Mouse (Mus musculus) urinary bladder, postnatal 4 days (tissue): ENCODE results near the gene Ttc30a2.
"Not testable (repeated sequence)": the region's sequence is repeated elsewhere in the genome, so short reads cannot be mapped to it uniquely, and the experiment has no call there.

ENCODE experiments used
- DNase-seq, 2 experiments: peaks; one replicate each; pipeline ENCODE4 v3.0.0; 2021 to 2022; ENCODE audit warnings: low spot score in 2 of 2

The Ttc30a2 gene

DNA sequence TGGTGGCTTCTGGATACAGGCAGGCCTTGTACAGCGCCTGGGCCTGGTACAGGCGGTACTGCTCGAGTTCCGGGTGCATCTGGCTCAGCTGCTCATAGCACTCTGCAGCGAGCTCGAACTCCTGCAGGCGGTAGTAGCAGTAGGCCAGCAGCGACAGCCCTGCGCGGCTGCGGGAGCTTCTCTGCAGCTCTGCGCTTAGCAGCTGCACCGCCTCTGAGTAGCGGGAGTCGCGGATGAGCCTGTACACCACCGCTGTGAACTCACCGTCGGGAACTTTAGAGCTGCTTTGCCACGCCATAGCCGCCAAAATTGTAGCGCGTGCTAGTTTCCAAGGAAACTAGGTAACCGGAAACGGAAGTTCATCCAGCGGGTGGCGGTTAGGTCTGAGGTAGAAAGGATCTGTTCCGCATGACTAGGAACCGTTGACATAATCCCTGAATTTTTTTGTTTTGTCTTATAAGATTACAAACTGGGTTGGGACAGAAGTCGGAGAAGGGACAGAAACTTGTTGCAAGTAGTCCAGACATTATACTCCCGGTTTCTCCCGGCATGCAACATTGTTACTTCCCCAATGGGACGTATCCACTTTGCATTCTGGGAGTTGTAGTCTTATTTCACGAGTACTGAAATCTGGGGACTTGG is 3.6 kb upstream of the Ttc30a2 start, which contains the start of gene Ttc30a1:
TSS of gene Ttc30a1 (minus strand) at position 528 of the 642 bp plus-strand sequence.
- DNase-seq = peak in 1 of 2 experiments; percentile 65

DNA sequence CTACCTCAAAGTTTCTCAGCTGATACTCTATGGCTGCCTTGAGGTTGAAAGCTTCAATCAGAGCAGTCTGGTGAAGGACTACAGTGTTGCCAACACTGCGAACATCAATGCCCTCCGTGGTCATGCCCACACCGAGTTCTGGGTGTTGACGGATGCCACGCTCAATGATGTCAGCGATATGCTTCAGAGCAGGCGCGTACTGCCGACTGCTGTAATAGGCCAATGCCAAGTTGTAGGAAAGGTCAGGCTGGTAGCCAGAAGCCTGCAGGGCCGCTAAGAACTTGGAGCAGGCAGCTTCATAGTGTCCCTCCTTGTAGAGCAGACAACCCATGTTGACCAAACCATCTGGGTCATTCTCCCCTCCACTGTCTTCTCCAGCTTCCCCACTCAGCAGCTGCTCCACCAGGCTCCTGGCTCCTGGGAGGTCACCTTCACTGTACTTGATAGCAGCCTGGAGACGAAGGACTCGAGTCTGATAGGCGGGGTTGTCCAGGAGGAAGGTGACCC is 3.0 kb upstream of the Ttc30a2 start:
- DNase-seq = not testable (repeated sequence)

DNA sequence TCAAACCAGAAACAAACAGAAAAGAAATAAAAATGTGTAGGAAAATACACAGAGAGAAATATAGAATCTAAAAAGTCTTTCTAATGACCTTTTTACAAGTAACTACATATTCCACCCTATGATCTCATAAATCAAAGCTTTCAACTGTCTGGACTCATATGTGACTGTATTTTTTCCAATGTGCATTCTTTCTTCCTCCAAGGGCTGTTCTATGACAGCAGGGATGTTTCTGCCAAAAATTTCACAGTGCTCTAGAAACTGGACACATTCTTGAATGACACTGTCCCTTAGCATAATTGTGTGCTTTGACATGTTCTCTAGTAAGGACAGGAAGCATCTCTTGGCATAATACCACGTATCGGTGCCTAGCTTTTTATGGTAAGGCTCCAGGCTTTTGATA is 1.9 kb downstream of the Ttc30a2 start:
- not testable (repeated sequence) for DNase-seq

GRCm38 (mm10) chr2:75974131-75974530 is 3.8 kb downstream of the Ttc30a2 start:
- DNase-seq = no peak

DNA sequence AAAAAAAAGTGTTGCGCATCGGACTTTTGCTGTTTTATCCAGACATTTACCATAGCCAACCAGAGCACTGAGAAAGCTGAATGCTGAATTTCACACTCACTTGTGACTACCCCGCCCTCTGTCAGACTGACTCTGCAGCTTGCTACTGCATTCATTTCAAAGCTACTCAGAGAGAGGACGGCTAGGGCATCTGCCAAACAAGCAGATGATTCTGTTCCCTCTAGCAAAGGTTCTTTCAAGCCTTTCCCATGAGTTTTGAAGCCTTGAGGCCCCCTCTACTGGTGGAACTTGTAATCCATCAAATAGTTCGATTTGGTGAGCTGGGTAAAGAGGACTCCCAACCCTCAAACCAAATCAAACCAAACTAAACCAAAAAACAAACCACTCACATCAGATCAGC is 13.0 kb downstream of the Ttc30a2 start:
- no peak for DNase-seq

DNA sequence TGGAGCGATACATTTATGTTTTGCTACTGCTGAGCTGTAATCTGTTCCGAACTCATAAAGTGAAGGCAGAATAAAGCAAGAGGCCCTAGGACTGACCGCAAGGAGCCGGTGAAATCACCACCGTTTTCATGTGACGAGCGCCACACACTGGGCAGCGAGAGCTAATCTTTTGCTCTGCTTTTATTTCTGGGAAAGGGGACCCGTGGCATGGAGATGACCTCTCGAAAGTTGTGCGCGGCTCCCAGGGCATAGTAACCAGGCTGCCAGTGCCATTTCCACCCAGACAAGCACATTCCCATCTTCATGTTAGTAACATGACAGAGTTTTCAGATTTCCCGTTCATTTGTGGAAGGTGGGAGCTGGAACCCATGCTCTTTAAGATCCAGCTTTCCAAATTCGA is 13.5 kb downstream of the Ttc30a2 start:
- DNase-seq = peak; percentile 58 to 70

DNA sequence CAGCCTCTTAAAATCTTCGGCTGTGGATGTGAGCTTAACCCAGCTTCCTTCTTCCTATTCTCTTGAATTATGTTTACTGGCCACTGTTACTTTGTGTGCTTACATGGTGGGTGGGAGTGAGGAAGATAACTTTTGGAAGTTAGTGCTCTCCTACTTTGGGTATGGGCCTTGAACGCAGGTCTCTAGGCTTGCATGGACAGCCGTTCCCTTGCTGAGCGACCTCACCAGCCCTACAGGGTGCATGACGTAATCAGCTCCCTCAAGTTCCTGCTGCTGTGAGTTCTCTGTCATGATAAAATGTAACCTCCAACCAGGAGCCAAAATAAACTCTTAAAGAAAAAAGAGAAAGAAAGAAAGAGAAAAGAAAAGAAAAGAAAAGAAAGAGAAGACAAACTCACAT is 13.9 kb downstream of the Ttc30a2 start:
- DNase-seq = no peak

- no peak for DNase-seq
These were observed 14.6 kb downstream of the Ttc30a2 start for GRCm38 (mm10) chr2:75963211-75963840.

- DNase-seq = no peak
These were observed 17.3 kb downstream of the Ttc30a2 start for GRCm38 (mm10) chr2:75960366-75961330.

DNA sequence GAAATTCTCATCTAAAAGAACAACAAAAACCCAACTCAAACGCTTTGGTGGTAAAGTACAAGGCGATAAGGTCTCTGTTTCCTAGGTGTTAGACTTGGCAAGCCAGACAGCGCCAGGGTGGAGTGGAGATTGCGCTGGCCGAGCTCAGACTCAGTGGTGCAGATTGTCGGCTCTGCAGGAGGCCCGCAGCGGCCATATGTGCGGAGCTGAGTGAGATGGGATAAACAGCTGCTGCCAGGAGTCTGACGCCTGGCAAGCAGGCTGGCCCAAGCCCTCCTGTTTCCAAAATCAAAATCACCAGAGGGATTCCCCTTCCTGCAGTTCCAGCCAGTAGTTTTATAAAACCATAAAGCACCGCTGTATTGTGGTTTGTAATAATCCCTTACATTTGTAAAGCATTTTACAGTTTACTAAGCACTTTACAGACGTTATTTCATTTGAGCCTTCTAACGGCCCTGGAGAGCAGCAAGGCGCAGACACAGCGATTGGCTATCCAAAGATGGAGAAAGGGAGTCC is 18.1 kb downstream of the Ttc30a2 start:
- DNase-seq = no peak

- DNase-seq = no peak
These were observed 18.7 kb downstream of the Ttc30a2 start for GRCm38 (mm10) chr2:75959183-75959849.

DNA sequence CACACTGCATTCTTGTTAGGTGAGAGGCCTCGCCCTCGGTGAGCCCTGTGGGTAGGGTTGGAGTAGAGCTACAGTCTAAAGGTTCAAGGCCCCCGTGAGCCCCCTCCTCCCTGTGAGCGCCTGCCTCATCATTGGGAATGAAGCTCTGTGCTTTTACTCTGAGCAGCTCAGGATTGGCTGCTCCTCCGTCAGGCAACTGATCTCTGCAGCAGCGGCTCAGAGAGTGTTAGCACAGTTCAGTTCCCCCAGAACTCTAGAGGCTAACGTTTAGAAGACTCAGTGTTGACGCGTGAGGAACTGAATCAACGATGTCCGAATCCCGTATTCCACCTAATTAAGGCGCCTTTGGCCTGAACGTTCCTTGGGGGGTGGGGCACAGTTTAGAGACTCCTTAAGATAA is 22.3 kb downstream of the Ttc30a2 start:
- DNase-seq = no peak

- no peak for DNase-seq
These were observed 24.6 kb downstream of the Ttc30a2 start for GRCm38 (mm10) chr2:75953320-75953719.

DNA sequence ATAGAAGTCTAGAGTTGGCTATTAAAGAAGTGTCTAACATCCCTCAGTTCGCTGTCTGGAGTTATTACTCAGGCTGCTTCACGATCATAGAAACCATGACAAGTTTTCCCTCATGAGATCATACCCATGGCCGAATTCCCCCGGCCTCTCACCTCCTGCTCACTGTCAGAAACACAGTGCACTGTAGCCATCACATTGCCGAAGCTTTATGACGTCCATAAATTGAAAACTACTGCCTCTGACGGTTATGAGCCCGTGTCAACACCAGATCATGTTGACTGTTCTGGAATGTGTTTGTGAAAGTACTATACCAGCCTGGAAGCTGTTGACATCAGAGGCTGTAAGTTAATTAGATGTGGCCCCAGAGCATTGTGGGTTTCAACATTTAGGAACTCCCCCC is 27.3 kb downstream of the Ttc30a2 start:
- no peak for DNase-seq

DNA sequence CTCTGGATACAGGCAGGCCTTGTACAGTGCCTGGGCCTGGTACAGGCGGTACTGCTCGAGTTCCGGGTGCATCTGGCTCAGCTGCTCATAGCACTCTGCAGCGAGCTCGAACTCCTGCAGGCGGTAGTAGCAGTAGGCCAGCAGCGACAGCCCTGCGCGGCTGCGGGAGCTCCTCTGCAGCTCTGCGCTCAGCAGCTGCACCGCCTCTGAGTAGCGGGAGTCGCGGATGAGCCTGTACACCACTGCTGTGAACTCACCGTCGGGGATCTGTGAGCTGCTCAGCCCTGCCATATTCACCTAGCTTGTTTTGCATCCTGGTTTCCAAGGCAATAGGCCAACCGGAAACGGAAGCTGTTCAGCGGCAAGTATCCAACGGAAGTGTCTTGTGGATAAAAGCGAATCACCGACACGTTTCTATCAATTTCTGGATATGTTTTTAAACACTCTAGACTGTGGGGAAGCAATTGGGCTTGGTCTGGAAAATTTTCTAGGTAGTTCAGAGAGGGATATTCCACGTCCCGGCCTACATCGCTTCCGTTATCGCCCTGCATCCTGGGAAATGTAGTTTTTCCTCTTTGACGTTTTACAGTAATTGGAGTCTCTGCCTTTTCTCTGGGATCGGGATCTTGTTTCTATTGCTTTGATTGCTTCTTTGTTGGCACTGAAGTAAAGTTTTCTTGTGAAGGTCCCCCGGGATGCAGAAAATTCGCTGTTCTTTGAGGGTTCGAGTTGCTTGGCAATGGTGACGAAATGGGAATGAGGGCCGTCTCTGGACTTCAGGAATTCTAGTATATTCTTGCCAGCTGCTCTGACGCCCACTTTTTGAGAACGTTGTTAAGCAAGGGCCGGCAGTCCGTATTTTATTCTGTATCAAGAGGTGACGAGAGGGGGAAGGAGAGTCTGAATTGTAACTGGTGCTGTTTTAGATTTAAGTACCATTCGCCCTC is 39.6 kb downstream of the Ttc30a2 start, which contains the start of gene Ttc30b:
TSS of gene Ttc30b (minus strand) at position 469 of the 947 bp plus-strand sequence.
- DNase-seq = peak; percentile 65 to 77

GRCm38 (mm10) chr2:75937520-75938116 is 40.4 kb downstream of the Ttc30a2 start:
- DNase-seq = not testable (repeated sequence)

GRCm38 (mm10) chr2:75936685-75937084 is 41.3 kb downstream of the Ttc30a2 start:
- DNase-seq = not testable (repeated sequence)

DNA sequence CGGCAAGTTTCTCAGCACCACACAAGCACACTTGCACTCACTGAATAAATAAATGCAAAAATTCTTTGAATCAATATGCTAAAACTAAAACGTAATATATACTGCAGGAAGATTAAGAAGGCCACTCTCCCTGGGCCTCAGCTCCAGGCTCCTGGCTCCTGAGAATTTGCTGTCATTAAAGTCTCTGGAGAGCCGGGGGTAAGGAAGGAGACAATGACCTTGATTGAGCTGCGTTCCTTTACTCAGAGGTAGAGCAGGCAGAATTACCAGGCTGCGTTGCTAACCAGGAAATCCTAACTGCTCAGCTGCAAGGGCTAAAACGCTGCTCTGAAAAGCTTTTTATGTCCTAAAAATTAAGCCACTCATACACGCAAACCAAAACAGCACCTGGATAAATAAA is 44.4 kb downstream of the Ttc30a2 start:
- no peak for DNase-seq

DNA sequence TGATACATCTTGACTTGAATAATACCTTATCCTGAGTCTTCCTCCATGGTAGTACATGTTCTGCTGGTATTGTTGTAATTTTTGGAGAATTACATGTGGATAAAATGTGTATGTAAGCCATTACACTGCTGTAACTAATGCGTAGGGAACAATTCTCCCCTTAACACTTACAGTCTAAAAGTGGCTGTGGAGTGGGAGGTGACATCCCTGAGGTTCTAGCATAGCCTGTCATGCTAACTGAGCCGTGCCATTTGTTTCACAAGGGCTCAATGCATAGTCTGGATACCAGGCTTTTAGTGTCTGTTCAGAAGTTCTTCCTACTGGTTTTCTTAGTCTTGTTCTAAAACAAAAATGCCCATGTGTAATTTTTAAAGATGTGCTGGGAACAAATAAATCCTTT is 47.0 kb downstream of the Ttc30a2 start:
- DNase-seq = no peak
